Mouse (Mus musculus) lung, postnatal 10 days (tissue): ENCODE results near the gene Ms4a10.

Source experiments
- DNase-seq: peaks from one replicate; pipeline ENCODE4 v3.0.0; 2021

The Ms4a10 gene

GRCm38 (mm10) chr19:10974238-10974865 is at the start of gene Ms4a10:
TSS of gene Ms4a10 (minus strand) at chr19:10974670.
- DNase-seq = peak; percentile 36

- no peak for DNase-seq
Measured at GRCm38 (mm10) chr19:11022382-11022781, 47.9 kb upstream of the Ms4a10 start.

- DNase-seq = no peak
Measured at GRCm38 (mm10) chr19:11017891-11018290, 43.4 kb upstream of the Ms4a10 start, which contains the start of gene Ms4a18. TSS of gene Ms4a18 (minus strand) at chr19:11018031.

DNA sequence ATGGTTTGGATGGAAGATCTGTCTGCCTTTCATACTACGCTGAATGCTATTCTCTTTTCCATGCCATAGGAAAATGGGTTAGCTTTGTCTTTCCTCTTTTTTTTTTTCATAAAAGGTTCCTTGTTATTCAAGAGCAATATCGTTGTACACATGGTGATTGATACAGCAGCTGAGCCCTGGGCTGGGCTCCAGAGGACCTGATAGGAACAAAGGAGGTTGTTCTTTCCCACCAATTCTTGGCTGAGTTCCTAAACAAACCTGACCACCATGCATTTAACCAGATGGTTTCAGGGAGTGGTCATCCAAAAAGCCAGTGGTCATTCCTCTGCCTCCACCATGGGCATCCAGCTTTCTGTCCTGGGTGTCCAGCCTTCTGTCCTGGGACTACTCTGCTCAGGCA is 42.8 kb upstream of the Ms4a10 start:
- no peak for DNase-seq

GRCm38 (mm10) chr19:11015998-11016397 is 41.5 kb upstream of the Ms4a10 start:
- DNase-seq = no peak

GRCm38 (mm10) chr19:11015468-11015867 is 41.0 kb upstream of the Ms4a10 start:
- no peak for DNase-seq

GRCm38 (mm10) chr19:10993150-10993549 is 18.7 kb upstream of the Ms4a10 start, which contains the start of gene Ms4a15:
TSS of gene Ms4a15 (minus strand) at chr19:10993250.
- no peak for DNase-seq

GRCm38 (mm10) chr19:10991911-10992310 is 17.4 kb upstream of the Ms4a10 start:
- DNase-seq = no peak

DNA sequence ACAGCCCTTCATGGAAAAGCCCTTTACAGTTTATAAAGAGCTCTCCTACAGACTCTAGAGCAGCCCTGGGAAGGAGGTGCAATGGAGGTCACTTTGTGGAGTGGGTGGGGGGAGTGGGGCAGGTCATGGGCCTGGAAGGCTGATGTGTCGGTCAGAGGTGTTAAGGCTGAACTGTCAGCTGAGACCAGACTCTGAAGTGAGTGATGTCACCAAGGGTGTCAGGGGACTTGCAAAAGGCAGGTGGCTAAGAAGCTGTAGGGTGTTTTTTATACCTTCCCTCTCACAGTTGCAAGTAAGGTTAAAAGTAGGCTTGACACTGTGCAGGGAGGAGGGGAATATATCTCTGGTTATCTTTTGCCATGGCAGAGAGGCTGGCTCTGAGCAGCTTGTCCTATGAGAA is 16.3 kb upstream of the Ms4a10 start:
- DNase-seq = no peak

DNA sequence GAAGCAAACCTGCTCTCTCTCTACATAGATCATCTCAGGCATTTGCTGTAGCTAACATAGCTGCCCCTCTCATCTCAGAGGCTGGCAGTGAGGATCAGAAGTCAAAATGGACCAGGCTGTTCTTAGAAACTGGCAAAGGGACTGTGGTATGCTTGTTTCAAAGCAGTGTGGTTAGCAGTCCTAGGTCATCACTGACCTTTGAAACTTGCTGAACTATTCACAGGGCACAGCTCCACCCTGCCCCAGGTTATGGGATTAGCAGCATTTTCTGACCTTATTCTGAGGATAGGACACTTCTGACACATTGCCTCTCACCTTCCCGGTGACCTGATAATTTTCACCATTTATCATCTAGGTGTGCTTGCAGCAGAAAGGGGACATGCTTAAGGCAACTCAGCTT is 14.1 kb upstream of the Ms4a10 start:
- DNase-seq = no peak

DNA sequence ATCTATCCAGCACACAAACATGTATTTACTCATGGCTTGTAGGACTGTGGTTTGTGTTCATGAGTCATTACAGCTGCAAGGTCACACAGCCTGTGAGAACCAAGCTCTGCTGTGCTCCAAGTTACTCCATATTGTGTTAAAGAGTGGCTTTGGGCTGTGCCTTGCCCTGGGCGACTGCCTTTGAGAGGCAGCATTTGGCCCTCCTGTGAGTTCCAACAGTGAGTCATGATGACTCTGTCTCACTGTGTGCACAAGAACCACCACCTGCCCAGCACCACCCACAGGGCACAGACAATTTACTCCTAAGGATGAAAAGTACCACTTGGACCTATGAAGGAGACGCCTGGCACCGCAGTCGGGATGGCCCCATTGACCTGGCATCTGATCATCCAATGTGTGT is 11.4 kb upstream of the Ms4a10 start:
- DNase-seq = no peak

DNA sequence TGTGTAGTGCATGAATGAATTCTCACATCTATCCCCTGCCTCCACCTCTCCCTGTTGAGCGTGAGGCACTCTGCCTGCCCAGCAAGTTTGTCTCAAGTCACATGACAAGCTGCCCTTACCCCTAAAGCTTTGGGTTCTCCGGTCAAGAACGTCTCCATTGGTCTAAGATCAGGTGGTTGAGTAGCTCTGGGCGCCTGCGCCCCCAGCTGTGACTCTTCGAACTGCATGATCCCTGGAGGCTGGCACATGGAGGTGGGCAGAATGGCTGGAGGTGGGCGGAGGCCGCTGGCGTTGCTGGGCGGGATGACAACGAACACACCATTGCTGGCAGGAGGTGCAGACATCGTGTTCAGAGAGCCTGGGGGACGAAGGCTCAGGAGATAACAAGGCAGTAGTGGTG is 10.1 kb upstream of the Ms4a10 start:
- DNase-seq = peak; percentile 25

DNA sequence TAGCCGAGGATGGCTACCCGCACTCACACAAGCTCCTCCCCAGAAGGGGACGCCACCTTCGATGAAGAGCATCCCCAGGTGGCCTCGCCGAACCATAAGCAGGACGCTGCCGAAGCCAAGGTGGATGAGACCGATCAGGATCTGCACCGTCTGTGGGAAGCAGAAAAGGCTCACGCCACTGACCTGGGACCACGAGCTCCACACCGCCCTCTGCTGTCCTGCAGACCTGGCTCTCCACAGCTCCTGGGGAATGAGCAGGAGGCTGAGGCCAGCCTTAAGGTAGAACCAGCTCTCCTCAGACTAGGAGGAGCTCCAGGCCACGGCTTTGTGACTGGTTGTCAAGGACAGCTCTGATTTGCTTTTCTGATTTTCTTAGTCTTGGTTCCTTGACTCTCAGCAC is 8.7 kb upstream of the Ms4a10 start:
- peak; percentile 57 for DNase-seq

DNA sequence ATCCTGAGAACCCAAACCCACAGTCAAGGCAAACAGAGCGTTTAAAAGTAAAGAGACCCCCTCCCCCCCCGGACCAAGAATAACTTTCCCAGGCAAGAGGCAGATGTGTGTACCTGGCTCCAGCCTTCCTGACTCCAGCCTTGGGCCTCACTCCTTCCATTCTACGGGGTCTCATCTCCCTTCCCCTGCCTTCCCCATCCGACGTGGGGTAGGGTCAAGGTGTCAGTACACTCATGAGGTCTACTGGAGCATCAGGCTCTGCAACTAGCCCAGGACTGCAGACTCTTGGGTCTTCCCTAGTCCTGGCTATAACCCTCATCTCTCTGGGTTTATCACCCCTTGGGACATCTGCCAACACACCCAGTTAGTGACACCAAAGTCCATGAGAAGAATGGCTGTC is 5.7 kb upstream of the Ms4a10 start:
- no peak for DNase-seq

GRCm38 (mm10) chr19:10979184-10980168 is 5.0 kb upstream of the Ms4a10 start:
- DNase-seq = peak; percentile 93

DNA sequence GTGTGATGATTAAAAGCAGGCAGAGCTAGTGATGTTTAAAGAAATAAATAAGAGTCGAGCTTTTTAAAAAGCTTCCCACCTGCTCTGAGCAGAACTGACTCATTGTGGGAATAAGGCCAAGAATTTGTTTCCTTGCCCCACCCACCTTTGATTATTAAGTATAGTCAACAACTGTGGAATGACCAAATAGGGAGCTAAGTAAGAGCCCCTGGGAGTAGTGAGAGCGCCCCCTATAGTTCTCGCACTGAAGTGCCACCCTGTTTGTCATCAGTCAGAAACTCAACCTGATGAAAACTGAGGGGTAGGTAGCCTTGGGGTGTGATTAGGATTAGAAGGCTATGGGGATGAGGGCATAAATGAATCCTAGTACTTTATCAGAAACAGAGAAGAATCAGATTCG is 1.8 kb upstream of the Ms4a10 start:
- DNase-seq = peak; percentile 51

DNA sequence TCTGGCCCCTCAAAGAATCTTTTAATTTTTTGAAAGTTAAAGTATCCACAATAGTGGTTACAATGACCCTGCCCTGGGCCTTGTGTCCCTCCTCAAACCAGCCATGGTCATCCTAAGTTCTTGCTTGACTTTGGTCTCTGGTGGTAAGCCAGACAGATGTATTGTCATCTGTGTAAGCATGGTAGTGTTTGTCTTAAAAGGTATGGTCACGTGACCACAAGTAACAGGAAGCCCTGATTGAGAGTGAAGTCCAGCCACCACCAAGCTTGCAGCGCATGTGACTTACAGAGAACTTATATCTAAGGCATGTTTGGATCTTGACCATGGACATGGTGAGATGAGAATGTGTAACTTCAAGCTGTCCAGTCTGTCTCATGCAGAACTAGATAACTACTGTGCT is 717 bp upstream of the Ms4a10 start:
- no peak for DNase-seq

- no peak for DNase-seq
Measured at GRCm38 (mm10) chr19:10973187-10973586, 1.3 kb downstream of the Ms4a10 start.

DNA sequence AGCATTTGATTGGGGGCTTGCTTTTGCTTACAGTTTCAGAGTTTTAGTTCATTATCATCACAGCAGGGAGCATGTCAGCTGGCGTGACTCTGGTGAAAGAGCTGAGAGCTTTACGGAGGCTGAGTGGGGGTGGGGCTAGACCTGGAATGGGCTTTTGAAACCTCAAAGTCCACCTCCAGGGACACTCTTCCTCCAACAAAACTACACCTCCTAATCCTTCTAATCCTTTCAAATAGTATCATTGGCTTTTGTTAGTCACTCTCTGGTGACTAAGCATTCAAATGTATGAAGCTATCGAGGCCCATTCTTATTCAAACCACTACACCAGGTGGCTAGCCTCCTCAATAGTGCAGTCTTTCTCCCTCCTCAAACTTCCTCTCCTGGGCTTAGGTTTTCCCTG is 1.8 kb downstream of the Ms4a10 start:
- no peak for DNase-seq

DNA sequence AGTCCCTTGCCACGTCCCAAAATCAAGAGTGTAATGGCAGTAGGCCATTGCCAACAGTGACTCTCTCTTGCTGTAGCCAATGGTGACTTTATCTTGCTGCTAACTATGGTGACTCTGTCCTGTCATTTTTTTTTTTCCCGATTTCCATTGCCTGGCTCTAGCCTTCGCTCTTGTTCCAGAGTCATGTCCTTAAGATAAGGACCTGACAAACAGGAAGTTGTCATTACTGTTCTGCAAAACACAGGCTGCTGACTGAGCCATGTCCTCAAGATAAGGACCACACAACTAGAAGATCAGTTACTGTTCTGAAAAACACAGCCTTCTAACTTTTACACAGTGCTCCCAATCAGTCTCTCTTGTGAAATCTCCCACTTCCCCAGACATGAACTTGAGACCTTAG is 4.0 kb downstream of the Ms4a10 start:
- no peak for DNase-seq

DNA sequence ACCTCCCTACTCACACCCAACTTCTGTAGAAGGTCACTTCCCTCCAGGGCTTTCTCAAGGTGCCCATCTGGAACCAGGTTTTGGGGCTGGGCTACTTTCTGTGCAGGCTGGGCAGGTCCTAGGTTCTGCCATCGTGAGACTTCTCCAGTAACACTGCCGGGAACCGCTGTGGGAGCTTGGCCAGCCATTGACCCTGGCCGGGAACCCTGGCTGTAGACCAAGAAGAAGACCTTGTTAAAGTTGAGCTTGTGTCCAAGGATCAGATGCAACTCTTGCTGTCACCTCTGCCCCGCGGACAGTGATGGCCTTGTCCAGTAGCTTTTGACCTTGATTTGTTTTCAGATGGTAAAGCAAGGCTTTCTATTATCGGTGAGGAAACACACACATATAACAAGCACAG is 5.9 kb downstream of the Ms4a10 start:
- no peak for DNase-seq

GRCm38 (mm10) chr19:10965721-10966120 is 8.7 kb downstream of the Ms4a10 start:
- DNase-seq = no peak

- DNase-seq = no peak
Measured at GRCm38 (mm10) chr19:10959978-10960346, 14.5 kb downstream of the Ms4a10 start.
